Mouse (Mus musculus) heart, embryonic 15.5 days (tissue): Measurements from ENCODE around the gene Sparcl1. TPM values are rescaled to one million over a fixed set of nuclear protein-coding genes. Genes with fewer than 3 reads are reported as not detected.

ENCODE experiments used
- ATAC-seq: fragments of 200-750 bp; cut with Nextera tagmentation; replicated peaks from 2 replicates; pipeline ENCODE4 v1.8.0; 2017; ENCODE audit warnings: low read depth, moderate TSS enrichment; ENCODE audit not compliant: insufficient number of reproducible peaks, insufficient read depth, low FRiP score
- H3K27ac ChIP-seq: fragments of 300-500 bp; sonication (generic); 2 replicates; pipeline ENCODE4 v1.5.1; 2015; ENCODE audit warnings: mild to moderate bottlenecking, inconsistent platforms
- H3K27me3 ChIP-seq: fragments of 300-500 bp; sonication (generic); 2 replicates; pipeline ENCODE4 v1.6.1; 2015; ENCODE audit warnings: inconsistent platforms
- H3K36me3 ChIP-seq: fragments of 300-500 bp; sonication (generic); 2 replicates; pipeline ENCODE4 v1.6.1; 2015; ENCODE audit warnings: mild to moderate bottlenecking, inconsistent platforms
- H3K4me1 ChIP-seq: fragments of 300-500 bp; sonication (generic); replicated peaks from 2 replicates; pipeline ENCODE4 v1.6.1; 2015; ENCODE audit warnings: inconsistent platforms
- H3K4me2 ChIP-seq: fragments of 300-500 bp; sonication (generic); 2 replicates; pipeline ENCODE4 v1.6.1; 2015; ENCODE audit warnings: inconsistent platforms, mild to moderate bottlenecking, moderate library complexity
- H3K4me3 ChIP-seq: fragments of 300-500 bp; sonication (generic); 2 replicates; pipeline ENCODE4 v1.5.1; 2015; ENCODE audit warnings: mild to moderate bottlenecking, inconsistent platforms
- H3K9ac ChIP-seq: fragments of 300-500 bp; sonication (generic); 2 replicates; pipeline ENCODE4 v1.6.1; 2015; ENCODE audit warnings: mild to moderate bottlenecking, inconsistent platforms
- H3K9me3 ChIP-seq: fragments of 300-500 bp; sonication (generic); replicated peaks from 2 replicates; pipeline ENCODE4 v1.6.1; 2016; ENCODE audit warnings: inconsistent platforms
- WGBS: fragments of 180-500 bp; shearing (Covaris S2); methylation state at CpG from one replicate; pipeline ENCODE4 v1.1.7; 2015; ENCODE audit warnings: mixed read lengths; 5-methylcytosine and 5-hydroxymethylcytosine counted together
- polyA plus RNA-seq: library from polyadenylated mRNA; unstranded; fragments of >200 nt; fragmentation: Nextera tagmentation; extraction: Ambion mirVana; gene quantifications from 2 replicates; pipeline ENCODE4 v1.2.1, GENCODE M21; 2015

The Sparcl1 gene
- polyA plus RNA-seq: 113 and 115 TPM in 2 replicates

DNA sequence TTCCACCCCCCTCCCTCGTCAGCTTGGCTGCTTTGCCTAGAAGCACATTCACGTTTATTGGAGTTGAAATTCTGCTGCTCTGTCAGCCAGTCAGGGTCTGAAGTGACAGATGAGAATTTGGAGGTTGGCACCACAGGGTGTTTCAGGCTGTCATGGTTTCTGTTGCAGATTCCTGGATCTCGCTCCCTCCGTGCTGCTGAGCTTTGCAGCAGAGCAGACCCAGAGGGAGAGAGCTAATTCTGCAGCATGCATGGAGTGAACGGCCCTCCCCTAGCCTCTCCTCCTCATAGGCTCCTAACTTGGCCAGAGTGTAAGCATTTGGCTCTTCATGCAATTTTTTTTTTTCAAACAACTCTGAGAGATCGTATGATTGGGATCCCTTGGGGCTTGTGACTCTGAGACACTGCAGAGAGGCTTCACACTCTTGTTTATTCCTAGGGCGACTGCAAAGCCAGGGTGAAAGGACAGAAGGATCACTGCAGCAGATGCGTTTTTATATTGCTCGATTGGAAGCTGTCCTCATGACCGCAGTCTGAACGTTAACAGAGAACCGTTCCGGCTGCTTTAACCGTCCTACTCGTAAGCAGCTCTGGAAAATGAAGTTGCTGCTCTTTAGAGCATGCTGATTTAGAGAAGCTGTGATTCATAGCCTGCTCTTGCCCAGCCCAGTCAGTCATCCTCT lies at the start of gene Sparcl1:
TSS of gene Sparcl1 (minus strand) at position 243 of the 682 bp plus-strand sequence.
- H3K36me3 ChIP-seq: no peaks in the 10 kb centered on the region
- H3K4me2 ChIP-seq: peak within 1 kb of the TSS; percentile 50
- WGBS: 27% methylated on average over 15 of the region's 15 CpGs
- peak within 1 kb of the TSS; percentile 36 for H3K4me3 ChIP-seq
- H3K4me1 ChIP-seq: peaks cover 45% of the 10 kb centered on the region
- H3K27me3 ChIP-seq: no peaks in the 10 kb centered on the region
- H3K9me3 ChIP-seq: no peaks in the 10 kb centered on the region
- H3K9ac ChIP-seq: peak within 1 kb of the TSS; percentile 49
- peak; percentile 37; the same call in 1 of the 2 replicates for ATAC-seq
- H3K27ac ChIP-seq: peak within 1 kb of the TSS; percentile 77

DNA sequence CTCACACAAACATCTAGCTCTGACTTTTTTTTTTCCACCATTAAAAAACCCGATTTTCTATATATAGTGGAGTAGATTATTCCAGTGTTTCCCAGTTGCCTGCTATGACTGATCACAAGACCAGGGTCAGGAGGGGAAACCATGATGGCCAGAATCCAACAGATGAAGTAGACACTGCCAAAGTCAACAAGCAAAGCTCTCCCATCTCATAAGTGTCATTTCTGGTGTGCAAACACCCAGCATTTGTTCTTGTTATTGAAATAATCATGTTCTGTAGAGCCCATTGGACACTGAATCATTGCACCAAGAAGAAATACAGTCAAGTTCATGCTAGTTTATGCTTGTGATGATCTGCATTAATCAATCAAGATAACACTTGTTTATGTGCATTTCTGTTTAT lies 47.9 kb upstream of the Sparcl1 start:
- H3K4me3 ChIP-seq: no peak overlapping the region
- no peak overlapping the region for H3K4me2 ChIP-seq
- no peaks in the 10 kb centered on the region for H3K27me3 ChIP-seq
- H3K36me3 ChIP-seq: no peaks in the 10 kb centered on the region
- H3K9me3 ChIP-seq: no peaks in the 10 kb centered on the region
- 0 out of 2 replicates have a peak, but pooled peaks cover 3% of the 10 kb centered on the region for H3K4me1 ChIP-seq
- no peak overlapping the region for H3K9ac ChIP-seq
- no peak overlapping the region for H3K27ac ChIP-seq
- WGBS: 38% methylated on average over 1 of the region's 1 CpGs
- ATAC-seq: no peak

DNA sequence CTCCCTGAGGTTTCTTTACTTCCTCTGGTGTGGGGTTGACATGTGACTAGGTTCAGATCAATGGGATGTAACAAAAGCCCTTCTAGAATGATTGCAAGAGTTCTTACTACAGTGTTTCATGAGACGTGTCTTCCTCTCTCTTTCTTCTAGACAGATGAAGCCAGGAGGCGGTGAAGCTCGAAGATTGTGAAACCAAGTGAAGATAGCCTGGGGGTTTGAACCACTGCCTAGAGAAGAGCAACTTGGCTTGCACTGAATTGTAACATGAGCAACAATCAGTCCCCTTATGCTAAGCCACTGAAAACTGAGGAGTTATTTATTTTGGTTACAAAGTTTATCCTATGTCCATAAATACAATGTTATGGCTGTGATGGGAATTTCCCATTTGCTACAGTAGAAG lies 47.0 kb upstream of the Sparcl1 start:
- Histone ChIP-seq H3K27ac (no peak overlapping the region), H3K9ac (no peak overlapping the region), H3K36me3 (no peaks in the 10 kb centered on the region), H3K27me3 (no peaks in the 10 kb centered on the region), H3K4me3 (no peak overlapping the region), H3K4me2 (no peak overlapping the region), H3K9me3 (no peaks in the 10 kb centered on the region), H3K4me1 (0 out of 2 replicates have a peak, but pooled peaks cover 3% of the 10 kb centered on the region)
- ATAC-seq: no peak
- 72% methylated on average over 3 of the region's 3 CpGs for WGBS

DNA sequence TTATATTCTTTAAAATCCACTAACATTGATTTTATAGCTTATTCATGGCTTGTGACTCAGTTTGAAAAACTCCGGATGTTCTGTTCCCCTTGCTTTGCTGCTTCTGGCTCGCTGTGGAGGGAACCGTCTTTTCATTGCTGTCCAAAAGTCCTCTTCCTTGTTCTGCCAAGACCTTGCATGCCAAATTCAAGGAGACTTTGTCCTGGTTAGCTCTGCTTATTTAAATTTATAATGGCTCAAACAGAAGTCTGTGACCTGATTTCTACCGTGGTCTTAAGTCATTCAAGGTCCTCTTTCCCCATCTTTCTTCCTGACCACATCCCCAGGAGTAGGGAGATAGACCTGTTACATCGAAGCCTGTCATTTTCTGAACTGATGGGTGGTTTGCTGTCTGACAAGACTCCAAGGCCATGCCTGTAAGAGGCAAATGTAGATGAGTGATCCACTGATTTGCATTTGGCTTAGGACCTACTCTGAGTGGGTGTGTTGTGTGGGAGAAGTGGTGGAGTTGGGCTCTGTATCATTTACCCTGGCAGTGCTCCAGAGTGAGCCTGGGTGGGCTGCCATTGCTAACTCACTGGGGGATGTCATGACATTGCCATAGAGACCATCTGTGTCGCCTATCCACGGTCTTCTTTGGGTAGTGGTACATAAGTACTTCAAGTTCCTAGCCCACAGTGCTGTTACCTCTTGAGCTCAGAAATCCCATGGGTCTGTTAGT lies 45.0 kb upstream of the Sparcl1 start:
- H3K4me3 ChIP-seq: no peak overlapping the region
- no peak overlapping the region for H3K4me2 ChIP-seq
- no peak for ATAC-seq
- H3K4me1 ChIP-seq: 0 out of 2 replicates have a peak, but pooled peaks cover 3% of the 10 kb centered on the region
- no peak overlapping the region for H3K27ac ChIP-seq
- H3K9me3 ChIP-seq: no peaks in the 10 kb centered on the region
- H3K9ac ChIP-seq: no peak overlapping the region
- H3K36me3 ChIP-seq: no peaks in the 10 kb centered on the region
- no peaks in the 10 kb centered on the region for H3K27me3 ChIP-seq
- 58% methylated on average over 7 of the region's 7 CpGs for WGBS

DNA sequence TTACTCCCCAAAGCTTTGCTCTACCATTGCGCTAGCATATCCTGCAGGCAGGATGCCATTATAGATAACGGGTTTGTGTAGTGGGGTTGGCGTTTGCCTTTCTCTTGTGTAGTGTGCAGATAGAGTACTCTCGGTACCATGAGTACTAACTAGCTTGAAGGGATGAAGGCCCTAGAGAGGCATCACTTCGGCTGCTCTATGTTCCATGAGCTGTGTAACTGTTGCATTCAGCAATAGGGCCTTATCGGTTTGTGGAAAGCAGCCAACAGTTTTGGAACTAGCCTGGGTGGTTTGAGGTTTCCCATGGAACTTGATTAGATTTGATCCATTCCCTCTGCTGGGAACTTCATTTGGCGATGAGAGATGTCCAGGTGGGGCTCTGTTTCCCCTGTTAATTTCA lies 44.2 kb upstream of the Sparcl1 start:
- Histone ChIP-seq H3K9me3 (no peaks in the 10 kb centered on the region), H3K4me1 (0 out of 2 replicates have a peak, but pooled peaks cover 3% of the 10 kb centered on the region), H3K4me3 (no peak overlapping the region), H3K4me2 (no peak overlapping the region), H3K36me3 (no peaks in the 10 kb centered on the region), H3K9ac (no peak overlapping the region), H3K27me3 (no peaks in the 10 kb centered on the region), H3K27ac (no peak overlapping the region)
- ATAC-seq: no peak
- 70% methylated on average over 7 of the region's 7 CpGs for WGBS

DNA sequence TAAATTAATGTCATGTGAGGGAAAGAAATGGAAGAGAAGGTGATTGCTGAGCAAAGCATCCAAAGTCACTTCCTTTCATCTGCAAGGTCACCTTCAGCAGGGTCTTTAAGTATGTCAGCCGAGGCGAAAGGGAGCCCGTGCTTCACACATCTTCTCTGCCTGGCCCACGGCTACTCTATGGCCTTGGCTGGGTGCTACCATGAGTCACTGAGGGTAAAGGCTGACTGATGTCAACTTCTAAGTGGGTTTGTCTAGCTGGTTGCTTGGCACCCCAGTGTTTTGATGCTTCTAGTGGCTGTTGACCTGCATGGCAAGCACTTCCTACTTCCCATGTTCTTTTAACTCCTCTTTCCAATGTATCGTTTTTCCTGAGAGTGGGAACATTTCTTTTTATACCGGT lies 36.7 kb upstream of the Sparcl1 start:
- no peaks in the 10 kb centered on the region for H3K4me1 ChIP-seq
- no peaks in the 10 kb centered on the region for H3K36me3 ChIP-seq
- H3K27me3 ChIP-seq: no peaks in the 10 kb centered on the region
- H3K4me2 ChIP-seq: no peak overlapping the region
- no peak overlapping the region for H3K9ac ChIP-seq
- H3K9me3 ChIP-seq: no peaks in the 10 kb centered on the region
- no peak overlapping the region for H3K4me3 ChIP-seq
- no peak overlapping the region for H3K27ac ChIP-seq
- ATAC-seq: no peak
- WGBS: 82% methylated on average over 6 of the region's 6 CpGs

DNA sequence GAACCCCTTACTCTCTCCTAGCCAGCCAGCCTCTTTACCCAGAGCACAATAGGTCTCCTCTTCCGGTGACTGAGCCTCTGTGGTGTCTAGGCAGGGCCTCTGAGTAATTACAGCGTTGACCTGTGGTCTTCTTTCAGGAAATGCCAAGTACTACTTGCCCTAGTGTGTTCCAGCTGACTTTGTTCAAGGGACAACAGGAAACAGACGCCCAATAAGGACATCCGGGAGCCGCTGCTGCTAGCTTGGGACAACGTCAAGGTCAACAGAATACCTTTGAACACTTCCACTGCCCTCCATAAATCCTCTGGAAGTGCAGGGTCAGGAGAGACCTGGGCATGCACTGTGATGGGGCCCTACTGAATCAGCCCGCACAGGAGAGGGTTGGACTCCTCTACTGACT lies 35.8 kb upstream of the Sparcl1 start:
- Histone ChIP-seq H3K9ac (no peak overlapping the region), H3K27ac (no peak overlapping the region), H3K9me3 (no peaks in the 10 kb centered on the region), H3K36me3 (no peaks in the 10 kb centered on the region), H3K4me1 (no peaks in the 10 kb centered on the region), H3K4me3 (no peak overlapping the region), H3K4me2 (no peak overlapping the region), H3K27me3 (no peaks in the 10 kb centered on the region)
- WGBS: 54% methylated on average over 7 of the region's 7 CpGs
- 0 out of 2 replicates have a peak, but pooled peaks have one; percentile 39 for ATAC-seq

DNA sequence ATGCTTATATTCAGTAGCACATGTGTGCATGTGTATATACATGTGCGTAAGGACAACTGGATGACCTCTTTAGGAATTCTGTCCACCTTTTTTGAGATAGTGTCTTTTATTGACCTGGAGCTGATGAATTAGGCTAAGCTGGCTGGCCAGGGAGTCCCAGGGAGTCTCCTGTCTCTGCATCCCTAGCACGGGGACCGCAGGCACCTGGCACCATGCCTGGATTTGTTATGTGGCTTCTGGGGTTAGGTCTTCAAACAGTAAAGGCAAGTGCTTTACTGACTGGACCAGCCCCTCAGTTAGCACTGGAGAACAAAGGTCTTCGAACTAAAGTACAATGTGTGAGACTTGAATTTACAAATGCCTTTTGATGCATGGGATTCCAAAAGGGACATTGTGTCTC lies 30.5 kb upstream of the Sparcl1 start:
- Histone ChIP-seq H3K4me2 (no peak overlapping the region), H3K9ac (no peak overlapping the region), H3K4me3 (no peak overlapping the region), H3K4me1 (no peaks in the 10 kb centered on the region), H3K27me3 (no peaks in the 10 kb centered on the region), H3K9me3 (no peaks in the 10 kb centered on the region), H3K36me3 (no peaks in the 10 kb centered on the region), H3K27ac (no peak overlapping the region)
- 77% methylated on average over 4 of the region's 4 CpGs for WGBS
- ATAC-seq: no peak

DNA sequence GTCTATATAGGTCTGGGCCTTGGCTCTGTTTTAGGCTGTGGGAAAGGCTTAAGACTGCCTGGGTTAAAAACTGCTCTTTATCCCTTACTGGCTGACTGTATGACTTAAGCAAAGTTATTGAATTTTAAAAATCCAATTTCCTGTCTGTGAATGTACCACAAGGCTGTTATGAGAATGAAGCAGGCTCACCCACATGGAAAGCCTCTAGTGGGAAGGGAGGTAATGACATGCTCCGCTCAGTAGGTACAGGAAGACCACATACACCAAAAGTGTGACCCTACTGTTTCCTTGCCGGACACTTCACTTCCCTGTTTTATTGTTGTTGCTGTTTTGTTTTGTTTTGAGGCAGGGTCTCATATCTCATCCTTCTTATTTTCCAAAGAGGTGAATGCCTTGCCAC lies 27.5 kb upstream of the Sparcl1 start:
- Histone ChIP-seq H3K4me3 (no peak overlapping the region), H3K9me3 (no peaks in the 10 kb centered on the region), H3K27ac (no peak overlapping the region), H3K4me1 (no peaks in the 10 kb centered on the region), H3K27me3 (no peaks in the 10 kb centered on the region), H3K36me3 (no peaks in the 10 kb centered on the region), H3K4me2 (no peak overlapping the region), H3K9ac (no peak overlapping the region)
- no peak for ATAC-seq
- 76% methylated on average over 2 of the region's 2 CpGs for WGBS

DNA sequence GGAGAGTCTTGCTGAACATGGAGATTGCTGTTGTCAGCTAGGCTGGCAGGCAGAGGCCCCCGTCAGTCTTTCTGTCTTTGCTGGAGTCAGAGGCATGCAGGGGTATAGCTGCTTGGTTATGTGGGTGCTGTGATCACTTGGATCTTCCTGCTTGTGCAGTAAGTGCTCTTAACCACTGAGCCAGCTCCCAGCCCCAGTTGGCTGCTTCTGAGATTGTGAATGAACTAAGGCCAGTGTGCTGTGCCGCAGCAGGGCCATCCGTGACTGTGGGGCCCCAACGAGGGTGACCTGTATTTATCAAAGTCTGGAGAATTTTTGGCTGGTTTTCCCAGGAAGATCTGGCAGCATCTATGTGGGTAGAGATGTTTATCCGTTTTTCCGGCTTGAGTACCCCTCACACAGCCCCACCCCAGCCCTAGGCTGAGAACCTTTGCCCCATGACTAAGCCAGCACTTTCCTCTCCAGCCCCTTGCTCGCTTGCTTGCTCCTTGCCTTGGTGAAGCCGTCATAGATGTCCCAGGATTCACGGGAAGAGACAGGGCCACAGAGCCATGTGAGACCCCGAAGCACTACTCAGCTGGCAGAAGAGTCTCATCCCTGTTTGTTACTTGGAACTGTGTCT lies 24.5 kb upstream of the Sparcl1 start:
- Histone ChIP-seq H3K4me3 (no peak overlapping the region), H3K4me2 (no peak overlapping the region), H3K9me3 (no peaks in the 10 kb centered on the region), H3K36me3 (no peaks in the 10 kb centered on the region), H3K9ac (no peak overlapping the region), H3K27ac (no peak overlapping the region), H3K4me1 (no peaks in the 10 kb centered on the region), H3K27me3 (no peaks in the 10 kb centered on the region)
- ATAC-seq: no peak
- WGBS: 59% methylated on average over 10 of the region's 10 CpGs

DNA sequence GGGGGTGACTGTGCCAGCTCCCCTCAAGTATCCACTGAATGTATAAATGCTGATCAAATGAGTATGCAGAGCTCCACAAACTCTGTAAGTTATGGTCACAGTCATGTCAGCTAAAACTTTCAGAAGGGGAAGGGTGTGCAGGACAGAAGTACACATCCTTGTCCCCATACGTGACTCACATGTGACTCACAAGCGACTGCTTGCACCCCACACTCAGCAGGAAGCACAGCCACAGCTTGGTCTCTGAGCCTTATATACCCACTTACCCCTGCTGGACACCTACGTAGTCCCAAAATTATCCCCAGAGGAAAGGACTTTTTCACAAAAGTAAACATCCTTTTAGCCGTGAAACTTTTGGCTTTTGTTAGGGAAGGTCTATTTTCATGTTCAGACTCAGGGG lies 20.2 kb upstream of the Sparcl1 start:
- H3K27me3 ChIP-seq: no peaks in the 10 kb centered on the region
- no peaks in the 10 kb centered on the region for H3K9me3 ChIP-seq
- no peak overlapping the region for H3K27ac ChIP-seq
- no peaks in the 10 kb centered on the region for H3K36me3 ChIP-seq
- H3K9ac ChIP-seq: no peak overlapping the region
- H3K4me1 ChIP-seq: no peaks in the 10 kb centered on the region
- WGBS: 59% methylated on average over 4 of the region's 4 CpGs
- no peak overlapping the region for H3K4me2 ChIP-seq
- no peak for ATAC-seq
- no peak overlapping the region for H3K4me3 ChIP-seq
